Mouse (Mus musculus) C2C12 (cell line): Measurements from ENCODE around the gene Csf1. TPM values are rescaled to one million over a fixed set of nuclear protein-coding genes. Genes with fewer than 3 reads are reported as not detected.
A peak's percentile ranks its signal among the peaks of the same experiment; 100 is the strongest.

ENCODE experiments used
- H3K27me3 ChIP-seq: one replicate; pipeline ENCODE4 v1.6.1; 2011; ENCODE audit not compliant: control insufficient read depth, insufficient read depth, insufficient read length
- H3K36me3 ChIP-seq: one replicate; pipeline ENCODE4 v1.6.1; 2011; ENCODE audit not compliant: control insufficient read depth, insufficient read depth
- H3K4me3 ChIP-seq: one replicate; pipeline ENCODE4 v1.5.1; 2011; ENCODE audit warnings: mild to moderate bottlenecking, control low read depth; ENCODE audit not compliant: poor library complexity, insufficient read depth, severe bottlenecking
- H3K79me2 ChIP-seq: one replicate; pipeline ENCODE4 v1.6.1; 2011; ENCODE audit not compliant: control insufficient read depth, insufficient read depth
- H3K79me3 ChIP-seq: one replicate; pipeline ENCODE4 v1.6.1; 2011; ENCODE audit warnings: low read depth, control low read depth
- H3ac ChIP-seq: one replicate; pipeline ENCODE3; 2011; ENCODE audit warnings: low read depth; ENCODE audit not compliant: control insufficient read depth, insufficient read length
- CEBPB ChIP-seq: IDR thresholded peaks from one replicate; pipeline ENCODE4 v1.6.1; 2011; ENCODE audit warnings: low read depth, mild to moderate bottlenecking, control low read depth, moderate library complexity
- CTCF ChIP-seq: IDR thresholded peaks from one replicate; pipeline ENCODE4 v1.5.1; 2011; ENCODE audit not compliant: control insufficient read depth, insufficient read depth, insufficient read length
- FOSL1 ChIP-seq: IDR thresholded peaks from one replicate; pipeline ENCODE4 v1.8.0; 2011; ENCODE audit warnings: mild to moderate bottlenecking, low read length; ENCODE audit not compliant: poor library complexity, insufficient read depth, severe bottlenecking
- MAX ChIP-seq: IDR thresholded peaks from one replicate; pipeline ENCODE4 v1.6.1; 2011; ENCODE audit warnings: mild to moderate bottlenecking, control low read depth
- MYOD1 ChIP-seq: IDR thresholded peaks from one replicate; pipeline ENCODE4 v1.6.1; 2011; ENCODE audit warnings: low read depth; ENCODE audit not compliant: control insufficient read depth, insufficient read length
- MYOG ChIP-seq: IDR thresholded peaks from one replicate; pipeline ENCODE4 v1.6.1; 2011; ENCODE audit not compliant: control insufficient read depth, insufficient read length; ENCODE audit errors: extremely low read depth
- USF1 ChIP-seq: IDR thresholded peaks from one replicate; pipeline ENCODE4 v1.6.1; 2011; ENCODE audit warnings: low read depth, mild to moderate bottlenecking, control low read depth, moderate library complexity
- polyA plus RNA-seq: library from polyadenylated mRNA; unstranded; fragments of >200 nt; fragmentation: generic; extraction: Trizol; gene quantifications from one replicate; pipeline ENCODE4 v1.2.1, GENCODE M21; 2012; ENCODE audit warnings: missing spikeins

The Csf1 gene
- polyA plus RNA-seq, 1 experiment = 169 TPM

DNA sequence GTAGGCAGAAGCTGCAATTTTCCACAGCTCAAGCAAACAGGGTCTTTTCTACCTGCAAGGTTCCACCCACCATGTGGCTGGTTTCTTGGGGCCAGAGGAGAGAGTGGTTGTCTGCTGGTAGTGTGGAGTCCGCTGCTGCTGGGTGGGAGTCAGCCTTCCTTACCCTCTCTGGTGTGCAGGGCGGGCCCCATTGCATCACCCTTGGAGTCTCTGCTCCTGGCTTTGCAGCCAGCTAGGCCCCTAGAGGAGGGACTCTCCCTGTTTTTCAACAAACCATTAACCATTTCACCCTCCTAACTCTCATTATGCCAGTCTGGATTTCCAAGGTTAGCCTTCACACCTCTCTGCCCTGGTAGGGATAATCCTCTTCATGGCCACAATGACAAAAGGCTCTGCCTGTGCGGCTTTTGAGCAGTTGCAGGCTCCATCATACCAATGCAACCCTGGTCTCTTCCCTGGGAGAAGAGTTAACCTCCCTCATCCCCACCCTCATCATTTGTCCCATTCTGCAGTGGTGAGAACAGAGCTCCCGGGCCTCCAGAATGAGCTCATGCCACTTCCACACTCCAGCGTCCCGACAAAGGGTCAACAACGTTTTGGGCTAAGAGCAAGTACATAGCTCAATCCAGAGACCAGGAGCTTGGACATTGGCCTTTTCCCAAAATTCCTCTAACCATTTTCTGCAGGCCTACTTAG lies 56.4 kb downstream of the Csf1 start:
- Histone ChIP-seq H3ac (no peak overlapping the region), H3K79me2 (no peaks in the 10 kb centered on the region), H3K4me3 (no peak overlapping the region), H3K27me3 (no peaks in the 10 kb centered on the region), H3K36me3 (no peaks in the 10 kb centered on the region), H3K79me3 (no peaks in the 10 kb centered on the region)
- TF ChIP-seq CEBPB (no peak), MYOG (no peak), USF1 (no peak), MAX (no peak), FOSL1 (no peak)

GRCm38 (mm10) chr3:107701767-107702394 lies 58.4 kb downstream of the Csf1 start:
- Histone ChIP-seq H3K79me3 (no peaks in the 10 kb centered on the region), H3K36me3 (no peaks in the 10 kb centered on the region), H3K27me3 (no peaks in the 10 kb centered on the region)

GRCm38 (mm10) chr3:107700625-107701024 lies 59.6 kb downstream of the Csf1 start:
- Histone ChIP-seq H3K36me3 (no peaks in the 10 kb centered on the region), H3K79me2 (peaks cover 8% of the 10 kb centered on the region), H3K79me3 (peaks cover 4% of the 10 kb centered on the region), H3K27me3 (no peaks in the 10 kb centered on the region), H3ac (no peak overlapping the region), H3K4me3 (no peak overlapping the region)
- TF ChIP-seq MAX (no peak), MYOD1 (no peak), MYOG (no peak), CTCF (no peak), USF1 (no peak), CEBPB (no peak), FOSL1 (no peak)

More at GRCm38 (mm10) chr3:107701767-107702394, 58.4 kb downstream of the Csf1 start:
- H3K4me3 ChIP-seq = no peak overlapping the region
- no peaks in the 10 kb centered on the region for H3K79me2 ChIP-seq
- H3ac ChIP-seq = no peak overlapping the region
- TF ChIP-seq FOSL1 (no peak), CTCF (no peak), USF1 (no peak), MYOG (no peak)

- Histone ChIP-seq H3ac (no peak overlapping the region), H3K27me3 (no peaks in the 10 kb centered on the region), H3K79me2 (peaks cover 45% of the 10 kb centered on the region), H3K79me3 (peaks cover 42% of the 10 kb centered on the region), H3K4me3 (no peak overlapping the region), H3K36me3 (peaks cover 13% of the 10 kb centered on the region)
- TF ChIP-seq MAX (no peak), MYOD1 (no peak), CTCF (no peak), USF1 (no peak), MYOG (no peak), CEBPB (no peak), FOSL1 (no peak)
Measured at GRCm38 (mm10) chr3:107696910-107697309, 63.4 kb downstream of the Csf1 start.

GRCm38 (mm10) chr3:107695948-107696881 lies 64.1 kb downstream of the Csf1 start, which contains the start of gene Ahcyl1:
Gene Ahcyl1 (minus strand): TSS chr3:107696560.
- Histone ChIP-seq H3K36me3 (peaks cover 20% of the 10 kb centered on the region), H3ac (peak within 1 kb of the TSS; percentile 90), H3K79me3 (peaks cover 49% of the 10 kb centered on the region), H3K27me3 (no peaks in the 10 kb centered on the region), H3K4me3 (peak within 1 kb of the TSS; percentile 85), H3K79me2 (peaks cover 52% of the 10 kb centered on the region)
- TF ChIP-seq MYOG = no peak
- TF ChIP-seq CTCF = peak; percentile 92
- peak; percentile 86 for TF ChIP-seq MAX
